Mouse (Mus musculus): ENCODE results near the gene Esp22. TPM values are rescaled to one million over a fixed set of nuclear protein-coding genes. Genes with fewer than 3 reads are reported as not detected.
"Not testable (repeated sequence)": the region's sequence is repeated elsewhere in the genome, so short reads cannot be mapped to it uniquely, and the experiment has no call there.

Esp22 gene
- not detected in 2 replicates for polyA plus RNA-seq (2012; rRNA removed)

GRCm38 (mm10) chr17:39095034-39095433 lies at the start of gene Esp22:
Gene Esp22, plus strand, starts transcription at chr17:39095334.
- no peaks in the 10 kb centered on the region for H3K4me1 ChIP-seq (ENCODE audit: control insufficient read depth, insufficient read depth, low read length)
- 90% methylated on average over 1 of the region's 1 CpGs for WGBS
- DNase-seq, result no peak
- H3K4me3 ChIP-seq (replicated peaks; ENCODE audit: insufficient read depth, low read depth, low read length), result no peak within 1 kb of the TSS
- no peak within 1 kb of the TSS for H3K27ac ChIP-seq (ENCODE audit: insufficient read depth, low read length)
- no peak for TF ChIP-seq CTCF (IDR thresholded peaks at IDR 0.05; ENCODE audit: borderline replicate concordance, insufficient read depth, low read depth, low read length)
- no peaks in the 10 kb centered on the region for H3K27me3 ChIP-seq (ENCODE audit: control insufficient read depth, insufficient read depth, low read length)

GRCm38 (mm10) chr17:39063641-39064040 lies 31.5 kb upstream of the Esp22 start:
- Histone ChIP-seq H3K27me3 (ENCODE audit: control insufficient read depth, insufficient read depth, low read length) (no peaks in the 10 kb centered on the region), H3K27ac (ENCODE audit: insufficient read depth, low read length) (no peak overlapping the region), H3K4me3 (replicated peaks; ENCODE audit: insufficient read depth, low read depth, low read length) (no peak overlapping the region), H3K4me1 (ENCODE audit: control insufficient read depth, insufficient read depth, low read length) (no peaks in the 10 kb centered on the region)
- DNase-seq, result no peak
- no peak for TF ChIP-seq POLR2A (IDR thresholded peaks at IDR 0.05; ENCODE audit: borderline replicate concordance, insufficient read depth, low read length)
- TF ChIP-seq CTCF (IDR thresholded peaks at IDR 0.05; ENCODE audit: borderline replicate concordance, insufficient read depth, low read depth, low read length), result no peak

GRCm38 (mm10) chr17:39076937-39077336 lies 18.2 kb upstream of the Esp22 start, which contains the start of gene Esp23:
Gene Esp23, minus strand, starts transcription at chr17:39077037.
- Histone ChIP-seq H3K4me1 (ENCODE audit: control insufficient read depth, insufficient read depth, low read length) (no peaks in the 10 kb centered on the region), H3K27me3 (ENCODE audit: control insufficient read depth, insufficient read depth, low read length) (no peaks in the 10 kb centered on the region), H3K4me3 (replicated peaks; ENCODE audit: insufficient read depth, low read depth, low read length) (no peak within 1 kb of the TSS), H3K27ac (ENCODE audit: insufficient read depth, low read length) (no peak within 1 kb of the TSS)
- WGBS, result 27% methylated on average over 1 of the region's 1 CpGs
- no peak for DNase-seq
- TF ChIP-seq CTCF (IDR thresholded peaks at IDR 0.05; ENCODE audit: borderline replicate concordance, insufficient read depth, low read depth, low read length), result no peak
- TF ChIP-seq POLR2A (IDR thresholded peaks at IDR 0.05; ENCODE audit: borderline replicate concordance, insufficient read depth, low read length), result no peak

- H3K27me3 ChIP-seq (ENCODE audit: control insufficient read depth, insufficient read depth, low read length); H3K4me1 ChIP-seq (ENCODE audit: control insufficient read depth, insufficient read depth, low read length); DNase-seq; H3K4me3 ChIP-seq (replicated peaks; ENCODE audit: insufficient read depth, low read depth, low read length); H3K27ac ChIP-seq (ENCODE audit: insufficient read depth, low read length): not testable (repeated sequence)
- 70% methylated on average over 11 of the region's 11 CpGs for WGBS
Observed at GRCm38 (mm10) chr17:39107126-39107525, 12.0 kb downstream of the Esp22 start.

- WGBS, result 73% methylated on average over 12 of the region's 12 CpGs
- not testable (repeated sequence) for H3K4me3 ChIP-seq (replicated peaks; ENCODE audit: insufficient read depth, low read depth, low read length); H3K27me3 ChIP-seq (ENCODE audit: control insufficient read depth, insufficient read depth, low read length); H3K4me1 ChIP-seq (ENCODE audit: control insufficient read depth, insufficient read depth, low read length); H3K27ac ChIP-seq (ENCODE audit: insufficient read depth, low read length); DNase-seq
Observed at GRCm38 (mm10) chr17:39129156-39129555, 34.0 kb downstream of the Esp22 start.

Other genes with a start within 250 kb of the Esp22 start
- not detected in 2 replicates for gene Esp24, start 58.6 kb upstream of the Esp22 start, polyA plus RNA-seq (2012; rRNA removed)
- not detected in 2 replicates for gene Gm21903, start 52.0 kb upstream of the Esp22 start, polyA plus RNA-seq (2012; rRNA removed)
- not detected in 2 replicates for gene Esp23, start 18.3 kb upstream of the Esp22 start, polyA plus RNA-seq (2012; rRNA removed)